Mouse (Mus musculus) thymus, postnatal 0 days (tissue): ENCODE data around the gene Ercc2. TPM values are rescaled to one million over a fixed set of nuclear protein-coding genes. Genes with fewer than 3 reads are reported as not detected.

Experiments used
- DNase-seq: peaks from one replicate; pipeline ENCODE4 v3.0.0-alpha.2; 2015; ENCODE audit warnings: low spot score
- polyA plus RNA-seq: library from polyadenylated mRNA; unstranded; fragments of >200 nt; fragmentation: Nextera tagmentation; extraction: Ambion mirVana; gene quantifications from 2 replicates; pipeline ENCODE4 v1.2.1, GENCODE M21; 2015

Ercc2 gene
- 14.3 and 15.1 TPM in 2 replicates for polyA plus RNA-seq

DNA sequence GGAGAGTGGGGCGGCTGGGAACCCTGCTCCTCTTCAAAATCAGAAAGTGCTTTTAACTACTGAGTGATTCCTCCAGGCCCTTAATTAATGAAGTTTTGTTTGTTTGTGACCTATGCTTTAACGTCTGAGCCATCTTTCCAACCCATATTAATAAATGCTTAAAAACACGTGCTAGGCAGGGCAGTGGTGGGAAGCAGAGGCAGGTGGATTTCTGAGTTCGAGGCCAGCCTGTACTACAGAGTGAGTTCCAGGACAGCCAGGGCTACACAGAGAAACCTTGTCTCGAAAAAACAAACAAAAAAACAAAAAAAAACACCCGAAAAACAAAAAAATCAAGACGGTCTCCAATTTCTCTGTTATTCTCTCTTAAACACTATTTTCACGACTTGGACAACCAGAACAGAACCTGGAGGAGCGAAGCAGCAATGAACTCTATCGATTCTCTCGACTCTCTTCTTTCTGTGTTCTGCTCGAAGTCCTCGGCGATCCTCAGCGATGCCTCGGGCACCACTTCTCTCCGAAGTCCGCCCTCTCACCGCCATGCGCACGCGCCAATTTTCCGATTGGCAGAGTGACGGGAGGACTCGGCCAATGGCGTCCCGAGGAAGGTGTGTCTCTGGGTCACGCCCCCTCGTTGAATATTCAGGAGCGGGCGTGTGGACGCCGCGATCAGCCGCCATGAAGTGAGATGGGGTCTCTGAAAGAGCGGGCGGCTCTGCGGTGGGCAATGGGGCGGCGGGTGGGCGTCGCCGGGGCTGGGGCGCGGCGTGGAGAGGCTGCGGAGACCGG lies at the start of gene Ercc2:
Ercc2 (plus strand) TSS at position 634 of the 789 bp plus-strand sequence.
- DNase-seq: peak; percentile 99

GRCm38 (mm10) chr7:19332709-19333352 lies 49.0 kb upstream of the Ercc2 start:
- DNase-seq: peak; percentile 68

DNA sequence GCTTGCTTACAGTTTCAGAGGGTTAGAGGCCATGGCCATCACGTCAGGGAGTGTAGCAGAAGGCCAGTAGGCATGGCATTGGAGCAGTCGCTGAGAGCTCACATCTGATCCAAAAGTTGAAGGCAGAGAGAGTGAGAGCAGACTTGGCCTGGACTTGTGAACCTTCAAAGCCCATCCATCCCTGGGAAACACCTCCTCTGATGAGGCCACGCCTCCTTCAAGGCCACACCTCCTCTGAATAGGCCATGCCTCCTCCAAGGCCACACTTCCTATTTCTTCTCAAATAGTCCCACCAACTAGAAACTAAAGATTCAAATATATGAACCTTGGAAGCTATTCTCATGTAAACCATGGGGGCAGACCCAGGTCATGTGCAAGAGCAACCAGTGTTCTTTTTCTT lies 46.2 kb upstream of the Ercc2 start:
- DNase-seq: no peak

DNA sequence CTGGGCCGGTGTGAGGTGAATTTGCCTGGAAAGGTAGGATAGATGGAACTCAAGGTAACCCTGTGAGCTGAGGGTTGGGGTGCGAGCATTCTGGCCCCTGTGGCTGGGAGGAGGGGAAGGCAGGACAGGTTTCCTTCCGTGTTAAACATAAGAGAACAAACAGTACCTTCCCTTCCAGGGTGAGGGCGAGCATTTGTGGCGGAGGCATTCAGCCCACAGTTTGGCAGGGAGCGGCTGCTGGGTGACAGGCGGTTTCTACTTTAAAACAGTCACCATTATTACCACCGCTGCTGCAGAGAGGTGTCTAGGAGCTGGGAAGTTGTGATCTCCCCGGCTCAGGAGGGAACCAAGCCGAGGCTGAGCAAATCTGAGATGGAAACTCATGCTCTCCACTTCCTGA lies 44.7 kb upstream of the Ercc2 start:
- no peak for DNase-seq

DNA sequence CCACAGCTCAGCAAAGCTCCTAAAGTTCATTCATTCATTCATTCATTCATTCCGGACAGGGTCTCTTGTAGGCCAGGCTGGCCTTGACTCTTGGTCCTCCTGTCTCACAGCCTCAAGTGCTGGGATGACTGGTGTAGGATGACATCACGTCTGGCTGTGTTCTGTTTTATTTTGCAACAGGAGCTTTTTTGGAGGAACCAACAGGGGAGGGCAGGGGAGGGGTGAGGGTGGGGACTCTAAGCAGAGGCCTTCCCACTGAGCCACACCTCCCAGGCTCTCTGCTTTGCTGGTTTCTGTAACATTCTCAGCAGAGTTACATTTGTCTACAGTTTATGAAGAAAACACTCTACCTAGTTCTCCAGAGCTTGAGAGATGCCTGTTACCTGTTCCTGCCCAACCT lies 43.8 kb upstream of the Ercc2 start:
- DNase-seq: no peak

- no peak for DNase-seq
These were observed 43.2 kb upstream of the Ercc2 start for GRCm38 (mm10) chr7:19338596-19338995.

DNA sequence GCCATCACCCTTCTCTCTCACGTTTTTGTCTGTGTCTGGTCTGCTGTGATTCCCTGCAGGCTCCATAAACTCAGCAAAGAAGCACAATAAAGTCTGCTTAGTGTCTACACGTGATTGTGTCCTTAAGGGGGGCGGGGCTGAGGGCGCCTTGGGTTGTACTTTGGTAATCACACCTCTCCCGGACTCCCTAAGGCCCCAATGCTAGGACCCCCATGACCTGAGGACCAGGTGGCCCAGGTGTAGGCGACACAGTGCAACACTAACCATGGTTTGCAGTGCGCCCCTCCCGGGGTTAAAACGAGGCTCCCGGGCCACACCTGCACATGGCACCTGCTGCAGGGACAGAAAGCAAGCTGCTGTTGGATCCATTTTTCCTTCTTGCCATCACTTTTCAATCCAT lies 40.6 kb upstream of the Ercc2 start:
- DNase-seq: no peak

DNA sequence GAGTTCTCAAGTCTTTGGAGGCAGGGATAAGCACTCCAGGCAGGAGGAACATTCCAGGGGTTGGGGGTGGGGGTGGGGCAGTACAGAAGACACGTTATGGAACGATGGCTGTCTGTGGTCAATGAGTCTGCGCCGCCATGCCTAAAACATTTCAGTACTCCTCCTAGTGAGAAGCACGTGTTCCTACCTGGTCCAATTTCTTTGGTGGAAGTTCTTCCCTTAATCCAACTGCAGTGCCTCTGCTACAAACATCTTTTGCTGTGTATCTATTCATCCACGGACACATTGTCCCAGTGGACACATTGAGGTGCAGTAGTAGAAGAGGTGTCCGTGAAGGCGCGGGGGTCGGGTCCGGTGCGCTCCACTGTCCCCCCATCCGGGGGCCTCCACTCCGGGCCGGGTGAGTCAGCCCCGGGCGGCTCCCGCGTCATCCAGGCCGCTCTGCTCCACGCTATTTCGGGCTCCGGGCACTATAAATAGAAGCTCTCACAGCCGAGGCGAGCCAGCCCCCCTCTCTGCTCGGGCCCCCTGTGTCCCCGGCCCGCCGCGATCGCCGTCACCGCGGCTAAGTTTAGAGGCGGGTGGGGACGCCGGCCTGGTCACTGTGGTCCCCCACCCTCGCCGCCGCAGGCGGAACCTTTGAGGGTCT lies 39.9 kb upstream of the Ercc2 start:
- DNase-seq: no peak

GRCm38 (mm10) chr7:19342481-19343027 lies 39.3 kb upstream of the Ercc2 start:
- peak; percentile 82 for DNase-seq

DNA sequence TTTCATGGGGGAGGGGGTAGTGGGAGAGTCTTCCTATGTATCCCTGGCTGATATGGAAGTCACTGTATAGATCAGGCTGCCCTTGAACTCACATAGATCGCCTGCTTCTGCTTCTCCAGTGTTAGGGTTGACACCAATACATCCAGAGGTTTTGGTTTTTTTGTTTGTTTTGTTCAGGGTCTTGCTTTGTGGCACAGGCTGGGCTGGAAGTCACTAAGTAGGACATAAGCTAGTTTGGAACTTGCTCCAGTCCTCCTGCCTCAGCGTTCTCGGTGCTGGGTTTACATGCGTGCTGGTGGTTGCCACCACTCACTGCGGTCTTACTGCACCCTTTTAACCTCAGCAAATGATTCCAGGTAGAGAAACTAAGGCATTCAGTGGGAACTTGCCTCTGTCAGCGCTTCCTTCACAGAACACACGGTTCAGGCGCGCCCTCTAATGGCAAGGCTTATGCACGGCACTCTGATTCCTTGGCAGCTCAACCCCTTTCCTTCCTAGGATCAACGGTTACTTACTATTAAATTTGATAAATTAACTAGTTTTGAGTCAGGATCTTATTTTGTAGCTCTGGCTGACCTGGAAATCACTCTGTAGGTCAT lies 38.5 kb upstream of the Ercc2 start:
- peak; percentile 80 for DNase-seq

DNA sequence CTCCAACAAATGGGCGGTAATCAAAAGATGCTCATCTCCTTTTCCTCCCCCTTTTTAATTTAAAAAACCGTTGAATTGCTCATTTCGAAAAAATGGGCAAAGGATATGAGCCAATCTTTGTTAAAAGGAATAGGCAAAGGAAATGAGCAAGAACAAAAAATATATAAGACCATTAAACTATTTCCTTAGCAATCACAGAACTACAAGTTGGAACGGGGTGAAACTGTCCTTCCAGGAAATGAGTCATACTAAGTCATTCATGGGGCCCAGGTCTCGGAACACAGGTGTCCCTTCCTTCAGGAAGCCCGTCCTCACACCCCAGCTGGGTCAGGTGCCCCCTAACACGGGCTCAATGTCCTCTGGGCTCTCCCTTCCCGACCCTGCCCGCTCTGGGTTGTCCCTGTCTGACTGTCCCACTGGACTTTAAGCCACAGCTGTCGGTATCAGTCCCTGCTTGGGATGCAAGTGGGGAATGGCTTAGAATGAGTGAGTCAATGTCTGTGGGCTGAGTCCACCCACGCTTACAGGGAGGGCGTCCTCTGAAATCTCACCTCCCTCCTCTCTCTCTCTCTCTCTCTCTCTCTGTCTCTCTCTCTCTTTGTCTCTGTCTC lies 37.5 kb upstream of the Ercc2 start, which contains the start of gene Ercc1:
Ercc1 (plus strand) TSS at position 542 of the 611 bp plus-strand sequence.
- no peak for DNase-seq

GRCm38 (mm10) chr7:19344938-19345471 lies 36.8 kb upstream of the Ercc2 start:
- DNase-seq: peak; percentile 98

- no peak for DNase-seq
These were observed 32.5 kb upstream of the Ercc2 start for GRCm38 (mm10) chr7:19349188-19349915.

DNA sequence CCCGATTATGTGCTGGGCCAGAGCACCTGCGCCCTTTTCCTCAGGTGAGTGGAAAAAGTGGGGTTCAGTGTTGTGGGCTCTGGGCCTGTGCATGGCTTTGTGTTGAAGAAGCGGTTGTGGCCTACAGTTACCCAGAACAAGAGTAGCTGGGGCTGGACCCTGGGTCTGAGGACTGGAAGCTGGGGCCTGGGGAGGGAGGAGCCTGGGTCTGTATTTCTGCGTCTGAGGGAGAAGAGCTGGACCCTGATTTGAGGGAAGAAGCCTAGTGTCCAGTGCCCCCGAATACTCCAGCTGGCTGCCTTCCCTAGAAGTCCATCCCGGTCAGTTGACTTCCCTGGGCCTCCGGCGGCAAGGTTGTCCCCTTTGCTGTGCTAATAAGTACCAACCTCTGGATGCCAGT lies 31.6 kb upstream of the Ercc2 start:
- no peak for DNase-seq

DNA sequence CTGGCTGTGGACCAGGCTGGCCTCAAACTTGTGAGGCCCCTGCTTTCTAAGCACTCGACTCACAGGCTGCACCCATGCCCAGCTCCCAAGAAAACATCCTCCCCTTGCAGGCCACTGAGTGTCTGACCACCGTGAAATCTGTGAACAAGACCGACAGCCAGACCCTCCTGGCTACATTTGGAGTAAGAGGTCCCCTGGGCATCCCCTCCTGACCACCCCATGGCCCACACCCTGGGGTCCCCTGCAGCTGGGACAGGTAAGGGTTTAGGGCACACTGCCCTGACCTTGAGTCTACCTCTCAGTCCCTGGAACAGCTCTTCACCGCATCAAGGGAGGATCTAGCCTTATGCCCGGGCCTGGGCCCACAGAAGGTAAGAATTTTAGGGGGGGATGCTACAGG lies 26.8 kb upstream of the Ercc2 start:
- no peak for DNase-seq

- no peak for DNase-seq
These were observed 25.5 kb upstream of the Ercc2 start for GRCm38 (mm10) chr7:19356311-19356710.

GRCm38 (mm10) chr7:19357381-19358375 lies 24.1 kb upstream of the Ercc2 start:
- no peak for DNase-seq

- DNase-seq: peak; percentile 19
These were observed 23.2 kb upstream of the Ercc2 start for GRCm38 (mm10) chr7:19358634-19359033.
